Mouse (Mus musculus) kidney, adult 2 months (tissue): ENCODE data around the gene 4930415O20Rik. TPM values are rescaled to one million over a fixed set of nuclear protein-coding genes. Genes with fewer than 3 reads are reported as not detected.
"Not testable (repeated sequence)": the region's sequence is repeated elsewhere in the genome, so short reads cannot be mapped to it uniquely, and the experiment has no call there.

Experiments
- DNase-seq: peaks from one replicate; pipeline ENCODE4 v3.0.0; 2021
- H3K27ac ChIP-seq: fragments of 200-500 bp; 2 replicates; pipeline ENCODE4 v1.5.1; 2012; ENCODE audit warnings: low read depth, low read length, control low read depth, inconsistent platforms; ENCODE audit not compliant: insufficient read depth
- H3K27me3 ChIP-seq: fragments of 200-500 bp; replicated peaks from 2 replicates; pipeline ENCODE4 v1.6.1; 2012; ENCODE audit warnings: mild to moderate bottlenecking, moderate library complexity, low read length, inconsistent platforms; ENCODE audit not compliant: control insufficient read depth, insufficient read depth
- H3K36me3 ChIP-seq: fragments of 200-500 bp; 2 replicates; pipeline ENCODE4 v1.6.1; 2012; ENCODE audit warnings: mild to moderate bottlenecking, moderate library complexity, low read length, inconsistent platforms; ENCODE audit not compliant: control insufficient read depth, insufficient read depth
- H3K4me1 ChIP-seq: fragments of 200-500 bp; 2 replicates; pipeline ENCODE4 v1.6.1; 2011; ENCODE audit warnings: low read length; ENCODE audit not compliant: control insufficient read depth, insufficient read depth
- H3K4me3 ChIP-seq: fragments of 200-500 bp; 2 replicates; pipeline ENCODE4 v1.5.1; 2011; ENCODE audit warnings: mild to moderate bottlenecking, low read depth, low read length, control low read depth; ENCODE audit not compliant: insufficient read depth
- CTCF ChIP-seq: fragments of 200-500 bp; conservative IDR thresholded peaks from 2 replicates; pipeline ENCODE4 v1.5.1; 2011; ENCODE audit warnings: low read depth, mild to moderate bottlenecking, control low read depth, low read length, moderate library complexity, mixed read lengths; ENCODE audit not compliant: insufficient read depth, insufficient read length
- POLR2A ChIP-seq: fragments of 200-500 bp; IDR thresholded peaks from one replicate; pipeline ENCODE4 v1.6.1; 2011; ENCODE audit warnings: low read depth, low read length, control low read depth
- WGBS: fragments of 180-500 bp; shearing (Covaris S2); methylation state at CpG from one replicate; pipeline ENCODE4 v1.1.7; 2018; 5-methylcytosine and 5-hydroxymethylcytosine counted together
- polyA plus RNA-seq: library from polyadenylated mRNA; depleted of rRNA; stranded (reverse); fragments of >200 nt; gene quantifications from 2 replicates; pipeline ENCODE4 v1.2.3, GENCODE M21; 2012

4930415O20Rik gene
- polyA plus RNA-seq, 1 experiment, result 1.0 TPM

DNA sequence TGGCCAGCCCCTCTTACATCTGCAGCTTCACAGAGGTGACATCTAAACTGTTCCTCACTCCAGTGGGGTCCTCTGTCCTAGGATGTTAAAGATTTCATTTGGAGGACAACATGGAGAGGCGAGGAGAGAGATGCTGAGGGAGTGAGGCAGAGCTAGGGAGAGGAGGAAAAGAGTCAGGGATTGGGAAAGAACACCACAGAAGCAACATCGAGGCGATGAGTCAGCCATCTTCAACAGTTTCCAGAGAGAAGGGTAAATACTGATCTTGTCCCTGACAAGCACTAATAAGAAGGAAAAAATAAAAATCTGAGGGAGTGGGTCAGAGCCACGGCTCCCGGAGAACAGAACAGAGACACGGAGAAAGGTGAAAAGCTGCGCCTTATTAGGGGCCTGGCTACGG is 12.2 kb downstream of the 4930415O20Rik start:
- Histone ChIP-seq H3K36me3 (no peaks in the 10 kb centered on the region), H3K27me3 (no peaks in the 10 kb centered on the region), H3K4me3 (no peak overlapping the region), H3K27ac (no peak overlapping the region), H3K4me1 (peaks cover 11% of the 10 kb centered on the region; the same call in 1 of the 2 replicates)
- 79% methylated on average over 8 of the region's 8 CpGs for WGBS
- TF ChIP-seq POLR2A (no peak), CTCF (no peak)
- no peak for DNase-seq

DNA sequence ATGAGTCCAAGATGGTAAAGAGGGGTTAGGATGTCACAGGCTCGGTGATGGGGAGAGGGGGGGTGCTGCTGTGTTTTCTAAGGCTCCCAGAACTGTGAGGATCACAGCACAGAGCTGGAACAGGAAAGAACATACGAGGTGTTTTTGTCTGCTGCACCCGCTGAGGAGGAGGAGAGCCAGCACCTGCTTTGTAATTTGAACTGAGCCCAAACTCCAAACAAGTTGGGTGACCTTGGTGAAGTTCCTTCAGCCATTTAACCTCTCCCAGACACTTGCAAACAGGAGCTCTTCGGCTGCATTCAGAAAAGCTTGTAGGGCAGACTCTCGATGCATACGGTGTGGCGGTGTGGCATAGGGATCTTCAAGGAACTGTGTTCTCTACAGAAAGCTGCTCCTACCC is 14.6 kb downstream of the 4930415O20Rik start:
- 39% methylated on average over 7 of the region's 7 CpGs for WGBS
- Histone ChIP-seq H3K4me1 (peaks cover 11% of the 10 kb centered on the region; the same call in 1 of the 2 replicates), H3K27me3 (no peaks in the 10 kb centered on the region), H3K4me3 (no peak overlapping the region), H3K36me3 (no peaks in the 10 kb centered on the region), H3K27ac (peak overlapping the region; percentile 91)
- no peak for TF ChIP-seq CTCF
- TF ChIP-seq POLR2A, result no peak
- peak; percentile 72 for DNase-seq

DNA sequence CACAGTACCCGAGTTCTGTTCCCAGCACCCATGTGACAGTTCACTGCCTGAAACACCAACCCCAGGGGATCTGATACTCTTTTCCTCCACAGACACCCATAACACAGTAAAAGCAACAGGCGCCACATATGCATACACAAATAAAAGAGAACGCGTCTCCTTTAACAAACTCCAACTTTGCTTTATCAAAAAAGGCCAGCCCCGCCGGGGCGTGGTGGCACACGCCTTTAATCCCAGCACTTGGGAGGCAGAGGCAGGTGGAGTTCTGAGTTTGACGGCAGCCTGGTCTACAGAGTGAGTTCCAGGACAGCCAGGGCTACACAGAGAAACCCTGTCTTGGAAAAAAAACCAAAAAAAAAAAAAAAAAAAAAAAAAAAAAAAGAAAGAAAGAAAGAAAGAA is 15.3 kb downstream of the 4930415O20Rik start:
- H3K27ac ChIP-seq, result peak overlapping the region; percentile 91
- not testable (repeated sequence) for H3K27me3 ChIP-seq, H3K36me3 ChIP-seq, DNase-seq, H3K4me3 ChIP-seq
- WGBS, result 78% methylated on average over 9 of the region's 9 CpGs
- peaks cover 11% of the 10 kb centered on the region; the same call in 1 of the 2 replicates for H3K4me1 ChIP-seq

DNA sequence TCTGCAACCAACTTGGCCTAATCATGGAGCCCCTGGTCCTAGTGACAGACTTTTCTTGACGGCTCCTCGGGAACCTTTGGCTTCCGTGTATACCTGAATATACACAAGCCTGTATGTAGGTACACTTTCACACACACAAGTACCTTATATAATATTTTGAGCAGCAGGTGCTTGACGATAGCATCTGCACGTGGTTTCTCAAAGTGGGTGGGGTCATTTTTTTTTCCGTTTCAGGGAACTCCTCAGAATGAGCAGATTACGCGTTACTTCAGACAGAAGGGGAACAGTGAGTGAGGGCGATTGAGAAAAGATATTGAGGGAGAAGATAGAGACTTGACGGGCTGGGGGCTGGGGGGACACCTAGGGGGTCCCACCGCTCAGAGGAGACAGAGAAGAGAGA is 16.9 kb downstream of the 4930415O20Rik start:
- Histone ChIP-seq H3K27ac (no peak overlapping the region), H3K27me3 (no peaks in the 10 kb centered on the region), H3K4me1 (peaks cover 8% of the 10 kb centered on the region; the same call in 1 of the 2 replicates), H3K36me3 (no peaks in the 10 kb centered on the region), H3K4me3 (no peak overlapping the region)
- no peak for DNase-seq
- TF ChIP-seq POLR2A (no peak), CTCF (no peak)
- WGBS, result 83% methylated on average over 11 of the region's 11 CpGs

DNA sequence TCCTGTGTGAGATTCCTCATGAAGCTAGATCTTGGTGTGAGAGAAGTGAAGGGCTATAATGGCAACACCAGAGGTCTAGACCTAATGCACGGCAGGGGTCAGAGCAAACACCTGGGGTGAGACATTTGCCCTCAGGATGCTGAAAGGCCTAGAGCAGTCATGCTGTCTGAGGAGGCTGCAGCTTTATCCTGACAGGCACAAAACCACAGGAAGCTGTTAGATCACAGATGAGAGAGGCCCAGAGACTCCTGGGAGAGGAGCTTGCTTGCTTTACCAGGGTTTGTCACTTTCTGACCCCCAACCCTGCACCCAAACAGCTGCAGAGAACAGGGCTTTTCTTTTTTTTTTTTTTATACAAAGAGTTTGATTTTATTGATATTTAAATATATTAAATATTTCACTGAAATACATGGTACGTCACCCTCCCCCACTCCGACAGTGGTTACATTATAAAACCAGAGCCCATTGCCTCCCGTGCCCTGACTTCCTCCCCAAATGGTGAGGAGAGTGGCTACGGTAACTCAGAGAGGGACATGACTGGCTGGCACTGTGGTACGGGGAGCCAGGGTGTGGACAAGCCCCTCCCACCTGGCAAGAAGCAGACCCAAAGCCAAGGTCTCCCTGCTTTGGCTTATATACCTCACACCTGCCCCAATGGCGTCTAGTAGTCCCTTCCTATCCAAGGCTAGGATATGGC is 19.0 kb downstream of the 4930415O20Rik start:
- DNase-seq, result no peak
- H3K27me3 ChIP-seq, result no peaks in the 10 kb centered on the region
- 66% methylated on average over 7 of the region's 7 CpGs for WGBS
- H3K36me3 ChIP-seq, result peaks cover 5% of the 10 kb centered on the region; the same call in 1 of the 2 replicates
- no peak overlapping the region for H3K4me3 ChIP-seq
- H3K4me1 ChIP-seq, result peaks cover 7% of the 10 kb centered on the region; the same call in 1 of the 2 replicates
- no peak overlapping the region for H3K27ac ChIP-seq
- TF ChIP-seq POLR2A (no peak), CTCF (no peak)

DNA sequence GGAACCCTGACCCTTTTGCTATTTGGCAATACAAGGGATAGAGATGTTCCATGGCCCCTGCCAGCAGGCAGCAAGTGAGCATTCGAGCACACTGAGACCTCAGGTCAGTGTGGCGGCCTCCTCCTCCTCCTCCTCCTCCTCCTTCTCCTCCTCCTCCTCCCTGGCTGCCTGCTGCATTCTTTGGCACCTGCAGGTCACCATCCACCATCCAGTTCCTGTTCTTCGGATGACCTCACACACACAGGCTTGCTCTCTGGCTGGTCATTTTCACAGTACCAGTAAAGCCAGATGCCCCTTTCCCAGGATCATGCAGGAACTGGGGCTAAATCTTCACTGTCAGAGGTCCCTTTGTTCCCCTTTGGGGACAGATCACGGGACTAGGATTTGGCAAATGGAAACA is 20.6 kb downstream of the 4930415O20Rik start:
- Histone ChIP-seq H3K36me3 (peaks cover 9% of the 10 kb centered on the region), H3K4me3 (no peak overlapping the region), H3K27me3 (no peaks in the 10 kb centered on the region), H3K27ac (no peak overlapping the region), H3K4me1 (peaks cover 10% of the 10 kb centered on the region; the same call in 1 of the 2 replicates)
- DNase-seq, result no peak
- TF ChIP-seq POLR2A (no peak), CTCF (no peak)
- WGBS, result 31% methylated on average over 4 of the region's 4 CpGs

DNA sequence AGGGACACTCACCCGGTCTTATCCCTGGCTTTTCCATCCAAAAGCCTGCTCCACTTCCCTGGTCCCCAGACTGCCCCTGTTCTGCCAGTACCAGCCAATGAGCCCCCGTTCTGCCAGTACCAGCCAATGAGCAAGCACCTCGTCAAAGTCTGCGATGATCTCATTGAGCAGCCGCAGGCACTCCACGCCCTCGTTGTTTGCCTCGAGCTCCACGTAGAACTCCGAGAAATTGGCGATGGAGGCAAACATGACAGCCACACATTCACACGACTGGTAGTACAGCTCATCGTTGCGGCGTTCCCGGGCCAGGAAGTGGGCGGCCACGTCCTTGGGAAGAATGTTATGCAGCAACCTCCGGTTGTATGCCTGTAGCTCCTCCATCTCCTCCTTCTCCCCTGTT is 23.4 kb downstream of the 4930415O20Rik start:
- WGBS, result 84% methylated on average over 19 of the region's 19 CpGs
- Histone ChIP-seq H3K4me3 (no peak overlapping the region), H3K27me3 (no peaks in the 10 kb centered on the region), H3K36me3 (peaks cover 9% of the 10 kb centered on the region), H3K4me1 (peaks cover 10% of the 10 kb centered on the region; the same call in 1 of the 2 replicates), H3K27ac (no peak overlapping the region)
- no peak for DNase-seq
- TF ChIP-seq POLR2A (no peak), CTCF (no peak)
